In genomic region chr6:63862628-63863027, GRCm38 (mm10) we compare ENCODE assay signal across 13 mouse cellular contexts.
DNase-seq lines count a peak whose midpoint lies in the region; ATAC-seq lines count a peak whose summit lies in the region.
"Had no signal": no experiment of that assay in that cellular context is flagged by ENCODE, and none has a peak within 500 bp of the region (broad histone marks: within the 10 kb centered on the region; RNA-seq: fewer than 3 reads in every experiment).

No protein-coding gene starts in this region.

- 22% methylated on average over 2 of the region's 2 CpGs for WGBS in forebrain, embryonic 14.5 days
- 13% methylated on average over 2 of the region's 2 CpGs for WGBS in hindbrain, embryonic 15.5 days
- WGBS in neural tube, embryonic 15.5 days, result 9% methylated on average over 2 of the region's 2 CpGs

- no peaks in the 10 kb centered on the region for H3K36me3 ChIP-seq in forebrain, embryonic 14.5 days (ENCODE audit: control insufficient read depth, insufficient read depth, low read length)
- H3K36me3 ChIP-seq in hindbrain, embryonic 15.5 days, result no peaks in the 10 kb centered on the region
- H3K36me3 ChIP-seq in neural tube, embryonic 15.5 days, result no peaks in the 10 kb centered on the region

- no peaks in the 10 kb centered on the region for H3K9me3 ChIP-seq in forebrain, embryonic 14.5 days (replicated peaks; ENCODE audit: control insufficient read depth, low read length)
- H3K9me3 ChIP-seq in hindbrain, embryonic 15.5 days, result no peaks in the 10 kb centered on the region
- no peaks in the 10 kb centered on the region for H3K9me3 ChIP-seq in neural tube, embryonic 15.5 days (replicated peaks)

- ATAC-seq in forebrain, embryonic 14.5 days, result peak; percentile 75; the same call in 1 of the 2 replicates
- ATAC-seq in hindbrain, embryonic 15.5 days (ENCODE audit: low FRiP score, low read depth), result peak; percentile 56
- ATAC-seq in neural tube, embryonic 15.5 days (ENCODE audit: low FRiP score), result peak; percentile 77
- ATAC-seq: CD4-positive, CD25-positive, alpha-beta regulatory T cell, adult 4 months had no signal

- no peak overlapping the region for H3K4me2 ChIP-seq in forebrain, embryonic 14.5 days (ENCODE audit: low read length)
- no peak overlapping the region for H3K4me2 ChIP-seq in hindbrain, embryonic 15.5 days
- no peak overlapping the region for H3K4me2 ChIP-seq in neural tube, embryonic 15.5 days

- H3K27ac ChIP-seq in forebrain, embryonic 14.5 days (ENCODE audit: low read depth, low read length), result no peak overlapping the region
- 0 out of 2 replicates have a peak overlapping the region, but pooled peaks have one; percentile 1 for H3K27ac ChIP-seq in hindbrain, embryonic 15.5 days (replicated peaks)
- H3K27ac ChIP-seq in neural tube, embryonic 15.5 days (replicated peaks), result peak overlapping the region; percentile 9; the same call in 1 of the 2 replicates

- no peaks in the 10 kb centered on the region for H3K27me3 ChIP-seq in forebrain, embryonic 14.5 days (replicated peaks; ENCODE audit: control insufficient read depth, insufficient read depth, low read length)
- H3K27me3 ChIP-seq in hindbrain, embryonic 15.5 days, result no peaks in the 10 kb centered on the region
- H3K27me3 ChIP-seq in neural tube, embryonic 15.5 days (replicated peaks), result no peaks in the 10 kb centered on the region

- no peak overlapping the region for H3K4me3 ChIP-seq in forebrain, embryonic 14.5 days (ENCODE audit: low read depth, low read length)
- no peak overlapping the region for H3K4me3 ChIP-seq in hindbrain, embryonic 15.5 days
- no peak overlapping the region for H3K4me3 ChIP-seq in neural tube, embryonic 15.5 days (replicated peaks)

- no peaks in the 10 kb centered on the region for H3K4me1 ChIP-seq in forebrain, embryonic 14.5 days (ENCODE audit: control insufficient read depth, insufficient read depth, low read length)
- 0 out of 2 replicates have a peak, but pooled peaks cover 8% of the 10 kb centered on the region for H3K4me1 ChIP-seq in hindbrain, embryonic 15.5 days (replicated peaks)
- H3K4me1 ChIP-seq in neural tube, embryonic 15.5 days, result peaks cover 5% of the 10 kb centered on the region; the same call in 1 of the 2 replicates

- no peak overlapping the region for H3K9ac ChIP-seq in forebrain, embryonic 14.5 days (ENCODE audit: low read length)
- H3K9ac ChIP-seq in hindbrain, embryonic 15.5 days, result no peak overlapping the region
- no peak overlapping the region for H3K9ac ChIP-seq in neural tube, embryonic 15.5 days (replicated peaks)

- peak; percentile 2 for DNase-seq in layer of hippocampus, adult 9-11 months
- DNase-seq in layer of hippocampus, adult 8-10 months (ENCODE audit: low spot score in 2 of 2), result no peak
- peak; percentile 63 for DNase-seq in forebrain, embryonic 14.5 days (ENCODE audit: low spot score)
- no peak for DNase-seq in ovary, postnatal 36 days (ENCODE audit: low spot score)
- DNase-seq in adrenal gland, postnatal 25 days, result no peak
- DNase-seq in Muller cell, postnatal 12 days (ENCODE audit: inconsistent ontology term), result no peak
- DNase-seq: adrenal gland, adult 8-10 months; cerebellum, adult 9-10 months; heart, postnatal 14 days; kidney, adult 8-10 months had no signal

Comparison
In these comparisons a context has a peak if more than half of its experiments do, and no peak if none do; other contexts are left out.
1. DNase-seq: peak in layer of hippocampus, adult 9-11 months (single experiment) and forebrain, embryonic 14.5 days (single experiment); none in layer of hippocampus, adult 8-10 months (0 of 2), ovary, postnatal 36 days (single experiment), adrenal gland, postnatal 25 days (single experiment) and Muller cell, postnatal 12 days (single experiment).
2. Peak in every context shown above with its lines, with median percentiles within 50 percentile points of each other: ATAC-seq.